Mouse (Mus musculus) MEL (cell line): Measurements from ENCODE around the gene Izumo1. TPM values are rescaled to one million over a fixed set of nuclear protein-coding genes. Genes with fewer than 3 reads are reported as not detected.

ENCODE experiments used
- DNase-seq: peaks from one replicate; pipeline ENCODE4 v3.0.0; 2011; ENCODE audit warnings: low read depth, low spot score
- H3K27ac ChIP-seq: 2 replicates; pipeline ENCODE4 v1.5.1; 2012; ENCODE audit warnings: low read depth, mild to moderate bottlenecking, control low read depth, low read length, moderate library complexity; ENCODE audit not compliant: control insufficient read depth
- H3K27me3 ChIP-seq, 2 experiments: fragments of 150-350 bp in 1 of 2; sonication (generic) in 1 of 2; 2 replicates each; pipeline ENCODE4 v1.6.1; 2012; ENCODE audit warnings: low read length in 2 of 2, mild to moderate bottlenecking in 2 of 2, improper control_type of control experiment in 1 of 2, moderate library complexity in 1 of 2; ENCODE audit not compliant: insufficient read depth in 2 of 2, control insufficient read depth in 1 of 2
- H3K36me3 ChIP-seq, 2 experiments: 2 replicates each; pipeline ENCODE4 v1.6.1; 2012 to 2014; ENCODE audit warnings: low read length in 2 of 2, improper control_type of control experiment in 1 of 2, inconsistent platforms in 1 of 2, mild to moderate bottlenecking in 1 of 2; ENCODE audit not compliant: insufficient read depth in 2 of 2, control insufficient read depth in 1 of 2
- H3K4me1 ChIP-seq, 2 experiments: fragments of 150-350 bp in 1 of 2; sonication (generic) in 1 of 2; 2 replicates each; pipeline ENCODE4 v1.6.1; 2012; ENCODE audit warnings: low read length in 2 of 2, improper control_type of control experiment in 1 of 2, mild to moderate bottlenecking in 1 of 2; ENCODE audit not compliant: insufficient read depth in 2 of 2, control insufficient read depth in 1 of 2
- H3K4me3 ChIP-seq, 2 experiments: fragments of 150-350 bp in 1 of 2; sonication (generic) in 1 of 2; 2 replicates each; pipeline ENCODE4 v1.5.1; 2012; ENCODE audit warnings: low read depth in 2 of 2, low read length in 2 of 2, mild to moderate bottlenecking in 2 of 2, moderate library complexity in 2 of 2, control low read depth in 1 of 2, improper control_type of control experiment in 1 of 2; ENCODE audit not compliant: control insufficient read depth in 1 of 2, insufficient read depth in 1 of 2
- H3K79me2 ChIP-seq: 2 replicates; pipeline ENCODE4 v1.6.1; 2012; ENCODE audit warnings: mild to moderate bottlenecking, low read length, moderate library complexity; ENCODE audit not compliant: control insufficient read depth, poor library complexity, insufficient read depth
- H3K9ac ChIP-seq: 2 replicates; pipeline ENCODE4 v1.6.1; 2012; ENCODE audit warnings: low read depth, mild to moderate bottlenecking, control low read depth, low read length, moderate library complexity; ENCODE audit not compliant: control insufficient read depth, poor library complexity, severe bottlenecking
- H3K9me3 ChIP-seq: fragments of 150-350 bp; sonication (generic); replicated peaks from 2 replicates; pipeline ENCODE4 v1.6.1; 2012; ENCODE audit warnings: mild to moderate bottlenecking, low read length, improper control_type of control experiment, moderate library complexity; ENCODE audit not compliant: insufficient read depth
- BHLHE40 ChIP-seq: IDR thresholded peaks from 2 replicates; pipeline ENCODE4 v1.6.1; 2012; ENCODE audit warnings: low read depth, mild to moderate bottlenecking, inconsistent platforms, low read length, improper control_type of control experiment, borderline replicate concordance
- CHD1 ChIP-seq: IDR thresholded peaks from 2 replicates; pipeline ENCODE4 v1.6.1; 2012; ENCODE audit warnings: low read depth, mild to moderate bottlenecking, inconsistent platforms, low read length, improper control_type of control experiment
- CHD2 ChIP-seq: IDR thresholded peaks from 2 replicates; pipeline ENCODE4 v1.6.1; 2011; ENCODE audit warnings: low read length, improper control_type of control experiment
- CTCF ChIP-seq, 3 experiments: IDR thresholded peaks in 2 of 3; conservative IDR thresholded peaks in 1 of 3; 2 replicates each; pipeline ENCODE4 v1.5.1; 2011 to 2012; ENCODE audit warnings: low read length in 3 of 3, low read depth in 2 of 3, mild to moderate bottlenecking in 2 of 3, improper control_type of control experiment in 1 of 3, inconsistent platforms in 1 of 3, mixed read lengths in 1 of 3, moderate library complexity in 1 of 3; ENCODE audit not compliant: control insufficient read depth in 1 of 3, insufficient read depth in 1 of 3, poor library complexity in 1 of 3, severe bottlenecking in 1 of 3
- E2F4 ChIP-seq: IDR thresholded peaks from 2 replicates; pipeline ENCODE4 v1.6.1; 2011; ENCODE audit warnings: low read depth, low read length, improper control_type of control experiment, borderline replicate concordance
- EP300 ChIP-seq, 2 experiments: IDR thresholded peaks; 2 replicates each; pipeline ENCODE4 v1.6.1; 2011; ENCODE audit warnings: improper control_type of control experiment in 2 of 2, low read length in 2 of 2, low read depth in 1 of 2, mild to moderate bottlenecking in 1 of 2
- GABPA ChIP-seq: IDR thresholded peaks from 2 replicates; pipeline ENCODE4 v1.6.1; 2012; ENCODE audit warnings: low read depth, mild to moderate bottlenecking, inconsistent platforms, low read length, improper control_type of control experiment, moderate library complexity
- GATA1 ChIP-seq: IDR thresholded peaks from 2 replicates; pipeline ENCODE4 v1.6.1; 2011; ENCODE audit warnings: low read depth, low read length, improper control_type of control experiment
- HCFC1 ChIP-seq: IDR thresholded peaks from 2 replicates; pipeline ENCODE4 v1.6.1; 2012; ENCODE audit warnings: low read depth, mild to moderate bottlenecking, inconsistent platforms, low read length, improper control_type of control experiment, moderate library complexity
- KAT2A ChIP-seq: conservative IDR thresholded peaks from 2 replicates; pipeline ENCODE4 v1.6.1; 2012; ENCODE audit warnings: low read depth, low read length, improper control_type of control experiment, inconsistent platforms
- MAFK ChIP-seq: IDR thresholded peaks from 2 replicates; pipeline ENCODE4 v1.6.1; 2011; ENCODE audit warnings: low read depth, mild to moderate bottlenecking, low read length, improper control_type of control experiment, borderline replicate concordance
- MAX ChIP-seq: IDR thresholded peaks from 2 replicates; pipeline ENCODE4 v1.6.1; 2011; ENCODE audit warnings: low read length, improper control_type of control experiment
- MAZ ChIP-seq: IDR thresholded peaks from 2 replicates; pipeline ENCODE4 v1.6.1; 2012; ENCODE audit warnings: low read depth, mild to moderate bottlenecking, inconsistent platforms, low read length, improper control_type of control experiment
- MEF2A ChIP-seq: IDR thresholded peaks from 2 replicates; pipeline ENCODE4 v1.6.1; 2014; ENCODE audit warnings: low read depth, mild to moderate bottlenecking, inconsistent platforms, low read length, improper control_type of control experiment; ENCODE audit not compliant: poor library complexity, insufficient replicate concordance, severe bottlenecking; ENCODE audit errors: extremely low read depth
- MXI1 ChIP-seq: IDR thresholded peaks from 2 replicates; pipeline ENCODE4 v1.6.1; 2011; ENCODE audit warnings: mild to moderate bottlenecking, low read depth, low read length, improper control_type of control experiment
- MYB ChIP-seq: IDR thresholded peaks from 2 replicates; pipeline ENCODE4 v1.6.1; 2011; ENCODE audit warnings: mild to moderate bottlenecking, low read depth, low read length, improper control_type of control experiment
- MYC ChIP-seq: IDR thresholded peaks from 2 replicates; pipeline ENCODE4 v1.6.1; 2011; ENCODE audit warnings: low read depth, mild to moderate bottlenecking, low read length, improper control_type of control experiment, moderate library complexity
- NRF1 ChIP-seq: IDR thresholded peaks from 2 replicates; pipeline ENCODE4 v1.6.1; 2014; ENCODE audit warnings: low read depth, mild to moderate bottlenecking, inconsistent platforms, low read length, improper control_type of control experiment, moderate library complexity; ENCODE audit not compliant: poor library complexity, insufficient read depth, severe bottlenecking
- RAD21 ChIP-seq: IDR thresholded peaks from 2 replicates; pipeline ENCODE4 v1.6.1; 2011; ENCODE audit warnings: mild to moderate bottlenecking, low read depth, low read length, improper control_type of control experiment
- SMC3 ChIP-seq: IDR thresholded peaks from 2 replicates; pipeline ENCODE4 v1.6.1; 2011; ENCODE audit warnings: low read depth, low read length, improper control_type of control experiment
- TCF12 ChIP-seq: IDR thresholded peaks from 2 replicates; pipeline ENCODE4 v1.6.1; 2014; ENCODE audit warnings: low read depth, mild to moderate bottlenecking, inconsistent platforms, low read length, improper control_type of control experiment, moderate library complexity
- UBTF ChIP-seq: IDR thresholded peaks from 2 replicates; pipeline ENCODE4 v1.6.1; 2012; ENCODE audit warnings: low read depth, mild to moderate bottlenecking, inconsistent platforms, low read length, improper control_type of control experiment, moderate library complexity, borderline replicate concordance; ENCODE audit not compliant: insufficient read depth
- USF1 ChIP-seq: IDR thresholded peaks from 2 replicates; pipeline ENCODE4 v1.6.1; 2014; ENCODE audit warnings: low read depth, mild to moderate bottlenecking, inconsistent platforms, low read length, improper control_type of control experiment, moderate library complexity
- USF2 ChIP-seq, 2 experiments: IDR thresholded peaks; 2 replicates each; pipeline ENCODE4 v1.6.1; 2011 to 2012; ENCODE audit warnings: improper control_type of control experiment in 2 of 2, low read length in 2 of 2, borderline replicate concordance in 1 of 2, inconsistent platforms in 1 of 2, low read depth in 1 of 2, mild to moderate bottlenecking in 1 of 2; ENCODE audit not compliant: insufficient read depth in 1 of 2
- ZMIZ1 ChIP-seq: IDR thresholded peaks from 2 replicates; pipeline ENCODE4 v1.6.1; 2012; ENCODE audit warnings: low read depth, mild to moderate bottlenecking, inconsistent platforms, low read length, improper control_type of control experiment, moderate library complexity
- ZNF384 ChIP-seq: IDR thresholded peaks from 2 replicates; pipeline ENCODE4 v1.6.1; 2012; ENCODE audit warnings: low read depth, mild to moderate bottlenecking, inconsistent platforms, low read length, improper control_type of control experiment
- polyA plus RNA-seq, 2 experiments: library from polyadenylated mRNA; stranded (reverse) in 1 of 2; unstranded in 1 of 2; fragments of >175 nt in 1 of 2; fragments of >200 nt in 1 of 2; gene quantifications; 2 replicates each; pipeline versions ENCODE4 v1.2.1 to v1.2.4; 2012; ENCODE audit warnings: low replicate concordance in 2 of 2, low read depth in 1 of 2; ENCODE audit not compliant: insufficient read length in 2 of 2, insufficient read depth in 1 of 2, missing spikeins in 1 of 2
- total RNA-seq: library from RNA; depleted of rRNA; stranded (reverse); fragments of 300-350 nt; gene quantifications from 2 replicates; pipeline ENCODE4 v1.2.3, GENCODE M21; 2012

Gene Izumo1
- total and polyA plus RNA-seq, 3 experiments: 0.04 TPM; not detected in 2

DNA sequence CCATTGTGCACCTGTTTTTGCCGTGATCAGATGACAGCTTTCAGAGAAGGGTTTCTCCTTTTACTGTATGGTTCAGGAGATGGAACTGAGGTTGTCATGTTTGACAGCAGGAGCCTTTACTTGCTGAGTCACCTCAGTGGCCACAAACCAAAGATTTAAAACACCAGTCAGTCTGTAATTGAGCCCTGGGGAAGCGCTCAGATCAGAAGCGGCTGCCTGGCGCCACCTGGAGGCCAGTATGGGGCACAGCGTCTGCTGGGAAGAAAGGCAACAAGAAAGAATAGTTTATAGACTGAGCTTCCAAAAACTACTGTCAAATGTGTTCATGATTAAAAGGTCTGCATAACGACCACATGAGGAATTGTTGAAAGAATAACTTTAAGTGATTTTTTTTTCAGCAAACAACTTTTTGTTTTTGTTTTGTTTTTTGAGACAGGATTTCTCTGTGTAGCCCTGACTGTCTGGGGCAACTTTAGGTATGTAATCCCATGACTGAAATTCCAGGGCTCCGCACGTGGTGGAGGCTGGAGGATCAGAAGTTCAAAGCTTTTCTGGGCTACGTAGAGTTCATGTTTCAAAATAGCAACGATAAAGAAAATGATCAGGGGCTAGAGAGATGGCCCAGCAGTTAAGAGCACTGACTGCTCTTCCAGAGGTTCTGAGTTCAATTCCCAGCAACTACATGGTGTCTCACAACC is 28.3 kb upstream of the Izumo1 start (continued):
- TF ChIP-seq UBTF: no peak
- peak in 1 of 2 experiments; percentile 22; a peak in 1 of 4 replicates for TF ChIP-seq EP300 (IDR thresholded peaks at IDR 0.05; ENCODE audit: low read depth in 1 of 2, low read length in 2 of 2)
- TF ChIP-seq RAD21: peak; percentile 93
- TF ChIP-seq USF1: no peak
- no peak for TF ChIP-seq USF2 (IDR thresholded peaks at IDR 0.05; ENCODE audit: borderline replicate concordance in 1 of 2, insufficient read depth in 1 of 2, low read depth in 1 of 2, low read length in 2 of 2)
- peak; percentile 94 for TF ChIP-seq SMC3
- peak; percentile 91 to 99 (median 98) for TF ChIP-seq CTCF (IDR thresholded peaks at IDR 0.05 in 2 of 3, conservative IDR thresholded peaks at IDR 0.05 in 1 of 3; ENCODE audit: control insufficient read depth in 1 of 3, insufficient read depth in 1 of 3, low read depth in 2 of 3, low read length in 3 of 3, poor library complexity in 1 of 3, severe bottlenecking in 1 of 3)
- TF ChIP-seq MAZ: no peak
- TF ChIP-seq MYC: no peak
- TF ChIP-seq, all 39 proteins: peak for 12

DNA sequence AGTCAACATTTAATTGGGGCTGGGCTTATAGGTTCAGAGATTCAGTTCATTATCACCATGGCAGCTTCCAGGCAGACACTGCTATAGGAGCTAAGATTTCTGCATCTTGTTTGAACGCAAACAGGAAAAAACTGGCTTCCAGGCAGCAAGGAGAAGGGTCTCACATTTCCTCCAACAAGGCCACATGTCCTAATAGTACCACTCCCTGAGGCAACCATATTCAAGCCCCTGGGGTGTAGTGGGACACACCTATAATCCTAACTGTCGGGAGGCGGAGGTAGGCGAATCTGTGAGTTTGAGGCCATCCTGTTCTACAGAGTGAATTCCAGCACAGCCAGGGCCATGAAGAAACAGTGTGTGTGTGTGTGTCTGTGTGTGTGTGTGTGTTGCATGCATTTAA is 26.4 kb upstream of the Izumo1 start:
- TF ChIP-seq TCF12: no peak
- TF ChIP-seq MYB: no peak
- no peak for TF ChIP-seq MEF2A
- no peak for TF ChIP-seq USF2 (IDR thresholded peaks at IDR 0.05; ENCODE audit: borderline replicate concordance in 1 of 2, insufficient read depth in 1 of 2, low read depth in 1 of 2, low read length in 2 of 2)
- TF ChIP-seq E2F4: no peak
- TF ChIP-seq USF1: no peak
- TF ChIP-seq CHD2: no peak
- TF ChIP-seq HCFC1: no peak
- TF ChIP-seq MAX: no peak
- TF ChIP-seq GATA1: no peak
- TF ChIP-seq MXI1: no peak
- no peak for TF ChIP-seq KAT2A
- TF ChIP-seq MAFK: no peak
- TF ChIP-seq NRF1: no peak
- TF ChIP-seq ZMIZ1: no peak
- TF ChIP-seq GABPA: no peak
- no peak for TF ChIP-seq ZNF384
- no peak for TF ChIP-seq BHLHE40
- TF ChIP-seq CHD1: no peak
- Histone ChIP-seq H3K9me3 (no peaks in the 10 kb centered on the region), H3K27me3 (no peaks in the 10 kb centered on the region), H3K36me3 (peaks cover 0 to 27% of the 10 kb centered on the region in 2 experiments; a peak in 2 of 4 replicates), H3K27ac (no peak overlapping the region), H3K4me1 (peaks cover 10 to 20% of the 10 kb centered on the region in 2 experiments), H3K4me3 (no peak overlapping the region), H3K79me2 (no peaks in the 10 kb centered on the region), H3K9ac (no peak overlapping the region)
- DNase-seq: no peak
